Mouse (Mus musculus) layer of hippocampus, postnatal 25 days (tissue): ENCODE measurements around the gene Pde6d. TPM values are rescaled to one million over a fixed set of nuclear protein-coding genes. Genes with fewer than 3 reads are reported as not detected.

ENCODE experiments used
- DNase-seq, 2 experiments: peaks; one replicate each; pipeline ENCODE4 v3.0.0; 2022; ENCODE audit warnings: mixed read lengths in 2 of 2, low spot score in 1 of 2; ENCODE audit errors: extremely low spot score in 1 of 2
- total RNA-seq, 2 experiments: library from RNA; stranded (reverse); gene quantifications; 2 replicates each; pipeline ENCODE4 v1.2.3; 2021

Pde6d gene
- total RNA-seq, 2 experiments from 2014 or later = 55.4 to 61.0 TPM

DNA sequence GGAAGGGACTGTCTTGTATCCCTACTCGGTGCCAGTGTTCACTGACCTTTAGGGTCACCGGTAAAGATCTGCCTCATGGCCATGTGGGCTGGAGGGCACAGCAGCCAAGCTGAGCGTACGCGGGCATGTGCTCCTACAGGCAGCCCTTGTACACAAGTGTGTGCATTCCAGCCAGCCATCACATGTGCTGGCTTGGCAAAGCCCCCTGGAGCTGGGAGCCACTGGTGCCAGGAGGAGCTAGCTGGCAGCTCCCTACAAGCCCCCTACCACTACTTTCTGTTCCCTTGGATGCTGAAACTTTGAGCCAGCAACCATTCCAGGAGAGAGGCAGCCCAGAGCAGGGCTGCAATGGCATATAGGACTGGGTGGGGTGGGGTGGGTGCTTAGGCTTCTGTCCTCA is 76.0 kb downstream of the Pde6d start:
- no peak for DNase-seq

- no peak for DNase-seq
These were observed 77.0 kb downstream of the Pde6d start for GRCm38 (mm10) chr1:86505461-86505860.

DNA sequence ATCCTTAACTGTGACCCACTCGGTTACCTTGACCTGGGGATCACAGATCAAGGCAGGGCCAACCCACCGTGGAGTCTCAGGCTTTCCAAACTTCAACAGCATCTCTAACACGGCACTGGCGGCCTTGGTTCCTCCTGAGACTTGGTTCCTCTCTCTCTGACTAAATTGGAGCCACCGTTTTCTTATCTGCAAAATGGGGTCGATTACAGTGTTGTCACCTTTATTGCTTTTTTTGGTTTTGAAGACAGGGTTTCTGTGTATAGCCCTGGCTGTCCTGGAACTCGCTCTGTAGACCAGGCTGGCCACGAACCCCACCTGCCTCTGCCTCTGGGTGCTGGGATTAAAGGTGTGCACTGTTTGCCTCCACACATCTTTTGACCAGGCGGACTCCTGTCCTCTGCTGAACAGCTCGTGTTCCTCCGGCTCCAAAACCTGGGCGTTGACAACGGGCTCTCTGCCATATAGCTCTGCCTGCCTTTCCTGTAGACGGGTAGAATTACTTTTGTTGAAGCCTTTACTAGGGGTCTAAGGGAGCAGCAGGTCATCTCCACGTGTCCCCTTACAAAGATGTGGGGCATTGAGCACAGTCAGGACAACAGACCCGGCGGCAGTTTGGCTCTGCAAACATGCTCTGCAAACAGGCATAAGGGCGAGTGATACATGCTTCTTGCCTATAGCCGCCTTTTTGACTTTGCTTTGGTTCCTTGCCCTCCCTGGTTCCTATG is 77.6 kb downstream of the Pde6d start:
- no peak for DNase-seq

- peak; percentile 82 to 91 for DNase-seq
These were observed 78.3 kb downstream of the Pde6d start for GRCm38 (mm10) chr1:86503906-86504696.

- DNase-seq = no peak
These were observed 79.2 kb downstream of the Pde6d start for GRCm38 (mm10) chr1:86503165-86503747.

DNA sequence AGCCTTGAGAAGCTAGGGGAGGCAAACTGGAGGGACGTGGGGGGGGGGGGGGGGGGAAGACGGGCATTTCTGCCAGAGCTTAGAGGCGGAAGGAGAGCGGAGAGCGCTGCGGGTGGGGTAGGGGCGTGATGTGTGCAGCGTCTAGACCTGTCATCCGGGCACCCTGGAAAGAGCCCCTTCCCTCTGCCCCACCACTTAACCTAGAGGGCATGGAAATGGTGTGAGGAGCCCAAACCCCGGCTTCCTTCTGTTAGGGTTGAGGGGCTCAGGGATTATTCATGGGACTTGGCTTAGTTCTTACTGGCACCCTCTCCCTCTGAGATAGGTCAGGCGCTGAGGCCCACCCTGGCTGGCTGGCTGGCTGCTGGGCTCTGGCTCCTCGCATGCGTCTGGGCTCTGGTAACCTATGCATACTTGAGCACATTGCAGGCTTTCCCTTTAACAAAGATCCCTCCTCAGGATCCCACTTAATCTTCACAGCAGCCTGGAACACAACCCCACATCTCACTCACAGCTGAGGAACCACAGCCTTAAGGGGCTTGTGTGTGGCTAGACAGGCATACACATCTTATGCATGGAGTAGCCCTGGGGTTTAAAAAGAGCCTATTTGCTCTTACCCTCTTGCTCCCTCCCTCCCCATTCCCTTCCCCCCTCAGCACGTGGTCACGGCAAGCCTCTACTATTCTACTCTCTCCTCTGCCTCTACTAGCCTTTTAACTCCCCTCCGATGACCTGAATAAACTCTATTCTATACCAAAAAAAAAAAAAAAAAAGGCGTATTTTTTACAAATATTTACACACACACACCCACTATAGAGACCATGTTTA is 80.0 kb downstream of the Pde6d start:
- DNase-seq = no peak

GRCm38 (mm10) chr1:86501559-86501958 is 80.9 kb downstream of the Pde6d start:
- DNase-seq = peak; percentile 96 to 99

GRCm38 (mm10) chr1:86501114-86501532 is 81.3 kb downstream of the Pde6d start:
- peak in 1 of 2 experiments; percentile 68 for DNase-seq

GRCm38 (mm10) chr1:86500681-86501080 is 81.7 kb downstream of the Pde6d start:
- DNase-seq = no peak

- peak in 1 of 2 experiments; percentile 74 for DNase-seq
These were observed 82.5 kb downstream of the Pde6d start for GRCm38 (mm10) chr1:86499903-86500302.

DNA sequence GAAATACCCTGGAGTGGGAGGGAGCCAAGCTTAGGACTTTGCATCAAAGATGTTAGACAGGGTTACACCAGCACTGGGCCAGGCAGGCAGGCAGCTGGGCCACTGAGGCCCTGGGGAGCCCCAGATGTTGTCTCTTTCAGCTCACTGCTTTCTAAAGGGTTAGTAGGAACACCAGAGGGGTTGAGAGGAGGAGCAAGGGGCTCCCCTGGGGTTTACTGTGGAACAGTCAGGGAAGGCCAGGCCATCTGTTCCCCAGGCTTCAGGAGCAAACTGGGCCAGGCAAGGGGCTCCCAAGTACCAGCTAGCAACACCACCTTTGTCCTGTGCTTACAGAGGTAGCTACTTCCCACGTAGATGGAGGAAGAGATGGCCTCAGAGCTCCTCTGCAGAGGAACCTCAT is 83.8 kb downstream of the Pde6d start:
- no peak for DNase-seq

DNA sequence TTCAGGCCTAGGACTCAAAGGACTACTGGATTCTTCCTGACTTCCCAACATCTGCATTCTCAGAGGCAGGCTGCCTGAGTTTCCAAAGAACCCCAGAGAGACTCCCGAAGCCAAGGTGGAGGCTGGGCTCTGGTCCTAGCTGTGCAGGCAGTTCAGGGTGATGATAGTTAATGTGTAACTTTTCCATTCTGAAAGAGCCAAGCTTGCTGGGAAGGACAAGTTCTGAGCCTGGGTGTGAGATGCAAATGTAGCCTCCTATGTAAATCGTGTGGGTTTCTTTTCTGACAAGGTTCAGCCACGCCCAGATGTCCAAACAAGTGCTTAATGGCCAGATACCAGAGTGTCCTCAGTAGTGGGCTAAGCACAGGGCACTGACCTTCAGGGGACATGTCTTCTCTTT is 84.4 kb downstream of the Pde6d start:
- DNase-seq = no peak

- DNase-seq = no peak
These were observed 85.1 kb downstream of the Pde6d start for GRCm38 (mm10) chr1:86497361-86497760.

GRCm38 (mm10) chr1:86496340-86496739 is 86.1 kb downstream of the Pde6d start:
- DNase-seq = no peak

GRCm38 (mm10) chr1:86493783-86494182 is 88.6 kb downstream of the Pde6d start:
- no peak for DNase-seq

Other genes starting within 250 kb of the Pde6d start
- gene Ncl, start 223.2 kb downstream of the Pde6d start, total RNA-seq = 100 to 1,000 TPM; 126 to 148 TPM
- gene Nmur1, start 156.4 kb downstream of the Pde6d start, total RNA-seq = not detected
- not detected for gene Tex44, start 156.3 kb downstream of the Pde6d start, total RNA-seq
- gene Ptma, start 55.9 kb downstream of the Pde6d start, total RNA-seq = 100 to 1,000 TPM; 508 to 527 TPM
- gene Cops7b, start 275 bp upstream of the Pde6d start, total RNA-seq = 10 to 100 TPM; 21.6 to 25.0 TPM
- gene Nppc, start 87.9 kb upstream of the Pde6d start, total RNA-seq = 1 to 10 TPM; 5.7 to 9.5 TPM
- gene Dis3l2, start 121.2 kb upstream of the Pde6d start, total RNA-seq = 10 to 100 TPM; 24.0 to 27.1 TPM